Mouse (Mus musculus): ENCODE measurements around the gene Gtf2ird1. TPM values are rescaled to one million over a fixed set of nuclear protein-coding genes. Genes with fewer than 3 reads are reported as not detected.

Gene Gtf2ird1
- polyA plus RNA-seq, 2 experiments, result 99.0 to 100 TPM

DNA sequence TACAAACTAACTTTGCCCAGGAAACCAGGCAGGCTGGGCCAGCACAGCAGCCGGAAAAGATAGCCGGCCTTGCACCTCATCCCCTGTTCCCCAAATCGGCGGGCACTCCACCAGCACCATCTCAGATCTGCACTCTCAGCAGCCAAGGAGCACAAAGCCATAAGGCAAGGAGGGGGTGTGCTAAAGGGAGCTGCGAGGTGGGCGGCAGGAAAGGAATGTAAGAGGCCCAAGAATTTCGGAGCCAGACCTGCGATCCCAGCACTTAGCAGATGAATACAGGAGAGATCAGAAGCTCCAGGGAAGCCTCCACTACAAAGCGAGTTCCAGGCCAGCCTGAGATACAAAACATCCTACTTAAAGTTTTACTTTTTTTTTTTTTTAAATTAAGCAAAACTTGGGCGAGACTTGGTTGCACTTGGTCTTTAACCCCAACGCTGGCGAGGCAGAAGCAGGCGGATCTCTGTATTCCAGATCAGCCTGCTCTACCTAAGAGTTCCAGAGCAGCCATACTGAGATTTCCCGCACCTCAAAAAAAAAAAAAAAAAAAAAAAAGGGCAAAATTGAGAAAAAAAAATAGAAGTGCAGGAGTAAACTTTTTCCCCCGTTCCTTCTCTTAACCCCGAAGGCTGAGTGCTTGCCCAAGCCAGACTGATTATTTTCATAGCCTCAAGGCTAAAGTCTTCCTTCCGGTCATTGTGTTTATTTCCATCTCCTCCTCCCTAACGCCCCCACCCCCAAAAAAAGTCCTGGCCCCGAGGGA, 143.6 kb downstream of the Gtf2ird1 start:
- 5% methylated on average over 19 of the region's 19 CpGs for WGBS

DNA sequence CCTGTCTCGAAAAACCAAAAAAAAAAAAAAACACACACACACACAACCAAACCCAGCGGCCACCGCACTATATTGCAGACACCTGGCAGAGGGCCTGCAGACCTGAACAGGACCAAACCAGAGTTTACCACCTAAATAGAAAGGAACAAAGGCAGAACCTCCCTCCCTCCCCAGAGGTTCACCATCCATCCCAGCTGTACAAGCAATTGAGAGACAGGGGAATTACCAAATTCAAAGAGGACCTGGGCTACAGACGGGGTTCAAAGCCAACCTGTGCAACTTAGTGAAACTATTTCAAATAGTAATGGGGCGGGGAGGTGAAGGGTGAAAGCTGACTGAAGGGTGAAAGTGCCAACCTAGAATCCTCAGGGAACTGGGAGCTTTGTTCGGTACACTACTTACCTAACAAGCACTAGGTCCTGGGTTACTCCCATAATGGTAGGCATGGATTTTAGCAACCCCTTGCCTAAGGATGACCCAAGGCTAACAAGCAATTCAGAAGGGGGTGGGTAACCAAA, 144.6 kb downstream of the Gtf2ird1 start:
- H3K9ac ChIP-seq (ENCODE audit: low read depth, low read length, severe bottlenecking), result peak overlapping the region; percentile 99
- H3K27ac ChIP-seq (replicated peaks; ENCODE audit: low read depth, low read length), result peak overlapping the region; percentile 100

More for the DNA sequence above, 143.6 kb downstream of the Gtf2ird1 start:
- H3K4me3 ChIP-seq (replicated peaks; ENCODE audit: low read length), result peak overlapping the region; percentile 94
- DNase-seq (ENCODE audit: low spot score) (peak; percentile 35), ATAC-seq (ENCODE audit: low FRiP score, low read depth) (no peak)
- H3K27me3 ChIP-seq (ENCODE audit: control insufficient read depth, insufficient read depth, low read length), result no peaks in the 10 kb centered on the region
- peak overlapping the region; percentile 100 for H3K27ac ChIP-seq (replicated peaks; ENCODE audit: low read depth, low read length)
- H3K9ac ChIP-seq (ENCODE audit: low read depth, low read length, severe bottlenecking), result peak overlapping the region; percentile 99
- peak overlapping the region; percentile 67 for H3K4me2 ChIP-seq (replicated peaks; ENCODE audit: low read depth, low read length, severe bottlenecking)
- no peak for TF ChIP-seq POLR2A (IDR thresholded peaks at IDR 0.05; ENCODE audit: borderline replicate concordance, extremely low read depth, insufficient read depth, insufficient read length)
- peaks cover 31% of the 10 kb centered on the region for H3K36me3 ChIP-seq (ENCODE audit: control insufficient read depth, insufficient read depth, low read length)
- peaks cover 20% of the 10 kb centered on the region for H3K4me1 ChIP-seq (ENCODE audit: control insufficient read depth, insufficient read depth, low read length)
- no peaks in the 10 kb centered on the region for H3K9me3 ChIP-seq (ENCODE audit: control insufficient read depth, low read length)

DNA sequence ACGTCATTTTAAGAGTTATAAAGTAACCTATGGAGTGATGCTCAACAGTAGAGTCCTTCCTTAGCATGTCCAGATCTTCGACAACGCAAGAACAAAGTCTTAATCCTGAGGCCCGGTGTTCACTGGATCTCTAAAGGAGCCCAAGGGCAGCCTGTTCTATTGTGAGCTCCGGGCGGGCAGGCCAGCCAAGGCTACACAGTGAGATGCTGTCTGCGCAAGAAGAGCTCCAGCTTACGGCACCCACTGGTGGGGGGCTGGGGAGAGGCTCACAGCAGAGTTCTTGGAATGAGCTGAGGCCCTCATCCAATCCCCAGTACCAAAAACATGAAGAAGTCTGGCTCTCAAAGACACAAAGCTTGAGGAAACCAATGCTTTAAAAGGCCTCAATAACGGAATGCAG, 146.3 kb downstream of the Gtf2ird1 start:
- DNase-seq (ENCODE audit: low spot score) (no peak), ATAC-seq (ENCODE audit: low FRiP score, low read depth) (no peak)
- H3K4me1 ChIP-seq (ENCODE audit: control insufficient read depth, insufficient read depth, low read length), result peaks cover 8% of the 10 kb centered on the region; the same call in 1 of the 2 replicates
- H3K27me3 ChIP-seq (ENCODE audit: control insufficient read depth, insufficient read depth, low read length), result no peaks in the 10 kb centered on the region
- H3K4me2 ChIP-seq (replicated peaks; ENCODE audit: low read depth, low read length, severe bottlenecking), result no peak overlapping the region
- H3K27ac ChIP-seq (replicated peaks; ENCODE audit: low read depth, low read length), result no peak overlapping the region
- no peaks in the 10 kb centered on the region for H3K9me3 ChIP-seq (ENCODE audit: control insufficient read depth, low read length)
- H3K4me3 ChIP-seq (replicated peaks; ENCODE audit: low read length), result no peak overlapping the region
- 92% methylated on average over 9 of the region's 9 CpGs for whole genome bisulfite sequencing
- TF ChIP-seq POLR2A (IDR thresholded peaks at IDR 0.05; ENCODE audit: borderline replicate concordance, extremely low read depth, insufficient read depth, insufficient read length), result no peak
- H3K9ac ChIP-seq (ENCODE audit: low read depth, low read length, severe bottlenecking), result no peak overlapping the region
- H3K36me3 ChIP-seq (ENCODE audit: control insufficient read depth, insufficient read depth, low read length), result peaks cover 52% of the 10 kb centered on the region

More for the DNA sequence above, 144.6 kb downstream of the Gtf2ird1 start:
- Histone ChIP-seq H3K4me2 (replicated peaks; ENCODE audit: low read depth, low read length, severe bottlenecking) (peak overlapping the region; percentile 67), H3K4me3 (replicated peaks; ENCODE audit: low read length) (peak overlapping the region; percentile 94), H3K27me3 (ENCODE audit: control insufficient read depth, insufficient read depth, low read length) (no peaks in the 10 kb centered on the region), H3K36me3 (ENCODE audit: control insufficient read depth, insufficient read depth, low read length) (peaks cover 40% of the 10 kb centered on the region), H3K9me3 (ENCODE audit: control insufficient read depth, low read length) (no peaks in the 10 kb centered on the region), H3K4me1 (ENCODE audit: control insufficient read depth, insufficient read depth, low read length) (peaks cover 18% of the 10 kb centered on the region)
- DNase-seq (ENCODE audit: low spot score), result no peak
- ATAC-seq (ENCODE audit: low FRiP score, low read depth), result no peak
- TF ChIP-seq POLR2A (IDR thresholded peaks at IDR 0.05; ENCODE audit: borderline replicate concordance, extremely low read depth, insufficient read depth, insufficient read length), result no peak
- 56% methylated on average over 6 of the region's 6 CpGs for WGBS

DNA sequence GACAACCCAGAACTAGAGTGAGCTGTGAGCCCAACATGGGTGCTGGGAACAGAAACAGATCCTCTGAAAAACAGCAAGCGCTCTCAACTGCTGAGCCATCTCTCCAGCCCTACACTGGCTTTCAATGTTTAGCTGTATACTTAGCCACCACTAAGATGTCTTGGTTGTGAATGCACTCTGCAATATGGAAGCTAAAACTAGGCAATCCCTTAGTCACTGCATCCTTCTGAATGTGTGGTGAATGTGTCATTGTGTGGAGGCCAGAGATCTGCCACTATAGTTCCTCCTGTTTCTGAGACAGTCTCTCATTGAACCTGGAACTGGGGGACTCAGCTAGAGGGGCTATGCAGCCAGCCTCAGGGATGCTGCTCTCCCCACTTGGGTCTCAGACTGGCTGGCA, 147.2 kb downstream of the Gtf2ird1 start:
- peaks cover 58% of the 10 kb centered on the region for H3K36me3 ChIP-seq (ENCODE audit: control insufficient read depth, insufficient read depth, low read length)

More for the DNA sequence above, 147.2 kb downstream of the Gtf2ird1 start:
- peaks cover 8% of the 10 kb centered on the region; the same call in 1 of the 2 replicates for H3K4me1 ChIP-seq (ENCODE audit: control insufficient read depth, insufficient read depth, low read length)
- H3K4me2 ChIP-seq (replicated peaks; ENCODE audit: low read depth, low read length, severe bottlenecking), result no peak overlapping the region
- H3K9me3 ChIP-seq (ENCODE audit: control insufficient read depth, low read length), result no peaks in the 10 kb centered on the region
- H3K27me3 ChIP-seq (ENCODE audit: control insufficient read depth, insufficient read depth, low read length), result no peaks in the 10 kb centered on the region
- no peak overlapping the region for H3K4me3 ChIP-seq (replicated peaks; ENCODE audit: low read length)
- ATAC-seq (ENCODE audit: low FRiP score, low read depth) (no peak), DNase-seq (ENCODE audit: low spot score) (no peak)
- no peak overlapping the region for H3K9ac ChIP-seq (ENCODE audit: low read depth, low read length, severe bottlenecking)
- 100% methylated on average over 1 of the region's 1 CpGs for WGBS
- no peak overlapping the region for H3K27ac ChIP-seq (replicated peaks; ENCODE audit: low read depth, low read length)
- no peak for TF ChIP-seq POLR2A (IDR thresholded peaks at IDR 0.05; ENCODE audit: borderline replicate concordance, extremely low read depth, insufficient read depth, insufficient read length)

Small RNA genes lying within 50 kb of the gene (microRNA-seq; reads per million reads assigned to microRNA genes)
- gene Gm26340, result not detected
- gene Mir3965, result not detected

Other genes with a start within 250 kb of the Gtf2ird1 start
- 8.4 and 8.8 TPM in 2 replicates for gene Ncf1, start 227.1 kb downstream of the Gtf2ird1 start, polyA plus RNA-seq (2012; rRNA removed)
- gene Ncf1, start 227.1 kb downstream of the Gtf2ird1 start, polyA plus RNA-seq (2014; fragmentation: Nextera tagmentation; extraction: Ambion mirVana), result 8.3 and 10.2 TPM in 2 replicates
- 186 and 190 TPM in 2 replicates for gene Gtf2i, start 142.0 kb downstream of the Gtf2ird1 start, polyA plus RNA-seq (2012; rRNA removed)
- 169 and 195 TPM in 2 replicates for gene Gtf2i, start 142.0 kb downstream of the Gtf2ird1 start, polyA plus RNA-seq (2014; fragmentation: Nextera tagmentation; extraction: Ambion mirVana)
- 25.5 and 30.0 TPM in 2 replicates for gene Clip2, start 95.7 kb upstream of the Gtf2ird1 start, polyA plus RNA-seq (2012; rRNA removed)
- 4.7 and 4.9 TPM in 2 replicates for gene Clip2, start 95.7 kb upstream of the Gtf2ird1 start, polyA plus RNA-seq (2014; fragmentation: Nextera tagmentation; extraction: Ambion mirVana)
- gene Syna, start 103.5 kb upstream of the Gtf2ird1 start, polyA plus RNA-seq (2012; rRNA removed), result 0.38 and 0.54 TPM in 2 replicates
- 0.21 TPM in 1 of 2 replicates, not detected in the other for gene Syna, start 103.5 kb upstream of the Gtf2ird1 start, polyA plus RNA-seq (2014; fragmentation: Nextera tagmentation; extraction: Ambion mirVana)
- gene Rfc2, start 124.7 kb upstream of the Gtf2ird1 start, polyA plus RNA-seq (2012; rRNA removed), result 229 and 246 TPM in 2 replicates
- 241 and 262 TPM in 2 replicates for gene Rfc2, start 124.7 kb upstream of the Gtf2ird1 start, polyA plus RNA-seq (2014; fragmentation: Nextera tagmentation; extraction: Ambion mirVana)
- 4.0 and 4.4 TPM in 2 replicates for gene Lat2, start 158.3 kb upstream of the Gtf2ird1 start, polyA plus RNA-seq (2012; rRNA removed)
- gene Lat2, start 158.3 kb upstream of the Gtf2ird1 start, polyA plus RNA-seq (2014; fragmentation: Nextera tagmentation; extraction: Ambion mirVana), result 3.1 and 3.7 TPM in 2 replicates
- 342 and 403 TPM in 2 replicates for gene Eif4h, start 182.8 kb upstream of the Gtf2ird1 start, polyA plus RNA-seq (2012; rRNA removed)
- gene Eif4h, start 182.8 kb upstream of the Gtf2ird1 start, polyA plus RNA-seq (2014; fragmentation: Nextera tagmentation; extraction: Ambion mirVana), result 424 and 440 TPM in 2 replicates
- gene Limk1, start 231.9 kb upstream of the Gtf2ird1 start, polyA plus RNA-seq (2012; rRNA removed), result 31.9 and 40.2 TPM in 2 replicates
- 8.6 and 9.3 TPM in 2 replicates for gene Limk1, start 231.9 kb upstream of the Gtf2ird1 start, polyA plus RNA-seq (2014; fragmentation: Nextera tagmentation; extraction: Ambion mirVana)

Data from limb, embryonic 14.5 days (tissue).